Mouse (Mus musculus): ENCODE results near the gene Rpusd1. TPM values are rescaled to one million over a fixed set of nuclear protein-coding genes. Genes with fewer than 3 reads are reported as not detected.

Rpusd1 gene
- polyA plus RNA-seq, 1 experiment, result 17.0 TPM

DNA sequence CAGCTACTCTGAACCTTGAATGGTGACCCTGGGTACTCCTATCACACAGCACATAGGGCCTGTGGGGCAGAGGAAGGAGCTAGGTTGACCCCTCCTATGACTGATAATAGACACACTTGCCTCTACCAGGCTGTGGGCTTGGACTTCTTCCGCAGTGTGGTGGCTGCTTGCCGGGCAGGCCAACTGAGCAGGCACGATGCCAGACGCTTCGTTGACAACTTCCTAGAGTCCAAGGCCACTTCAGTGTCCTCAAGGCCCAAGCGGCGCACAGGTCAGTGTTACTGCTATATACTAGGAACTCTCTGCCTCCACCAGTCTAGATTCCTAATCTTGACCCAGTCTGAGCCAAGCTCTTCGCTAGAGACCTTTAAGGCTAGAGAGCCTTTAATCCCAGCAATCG lies 16.4 kb downstream of the Rpusd1 start:
- Histone ChIP-seq H3K9ac (ENCODE audit: low read depth, poor library complexity, severe bottlenecking) (no peak overlapping the region), H3K9me3 (replicated peaks; ENCODE audit: control insufficient read depth, insufficient read depth, low read length, poor library complexity, severe bottlenecking) (no peaks in the 10 kb centered on the region), H3K27ac (ENCODE audit: insufficient read depth, low read length) (no peak overlapping the region), H3K4me1 (ENCODE audit: control insufficient read depth, insufficient read depth, low read length) (no peaks in the 10 kb centered on the region), H3K36me3 (ENCODE audit: control insufficient read depth, insufficient read depth, low read length, poor library complexity, severe bottlenecking) (no peaks in the 10 kb centered on the region), H3K4me3 (ENCODE audit: low read depth, low read length) (no peak overlapping the region), H3K27me3 (ENCODE audit: control insufficient read depth, insufficient read depth, low read length, poor library complexity, severe bottlenecking) (no peaks in the 10 kb centered on the region)
- TF ChIP-seq POLR2A (IDR thresholded peaks at IDR 0.05; ENCODE audit: insufficient read depth, low read length), result no peak
- no peak for TF ChIP-seq EP300 (IDR thresholded peaks at IDR 0.05; ENCODE audit: insufficient read depth, low read depth, low read length)
- no peak for TF ChIP-seq CTCF (IDR thresholded peaks at IDR 0.05; ENCODE audit: low read depth, low read length)

DNA sequence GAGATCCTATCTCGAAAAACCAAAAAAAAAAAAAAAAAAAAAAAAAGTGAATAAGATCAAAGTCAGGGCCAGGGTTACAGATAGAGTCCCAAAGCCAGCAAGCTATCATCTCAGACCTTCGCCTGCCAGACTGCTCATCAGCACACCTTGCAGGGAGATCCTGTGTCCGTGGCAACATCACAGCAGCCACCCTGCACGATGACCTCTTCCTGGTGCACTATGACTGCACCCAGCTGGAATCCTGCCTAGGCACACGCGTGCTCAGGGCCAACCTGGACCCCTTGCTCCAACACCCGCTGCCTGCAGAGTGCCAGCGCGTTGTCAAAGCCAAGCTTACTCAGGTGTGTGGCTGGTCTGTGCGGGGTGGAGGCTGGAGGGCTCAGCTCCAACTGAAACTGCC lies 16.8 kb downstream of the Rpusd1 start:
- no peak overlapping the region for H3K27ac ChIP-seq (ENCODE audit: insufficient read depth, low read length)
- H3K4me3 ChIP-seq (ENCODE audit: low read depth, low read length), result no peak overlapping the region
- no peaks in the 10 kb centered on the region for H3K27me3 ChIP-seq (ENCODE audit: control insufficient read depth, insufficient read depth, low read length, poor library complexity, severe bottlenecking)
- H3K36me3 ChIP-seq (ENCODE audit: control insufficient read depth, insufficient read depth, low read length, poor library complexity, severe bottlenecking), result no peaks in the 10 kb centered on the region
- no peak overlapping the region for H3K9ac ChIP-seq (ENCODE audit: low read depth, poor library complexity, severe bottlenecking)
- TF ChIP-seq CTCF (IDR thresholded peaks at IDR 0.05; ENCODE audit: low read depth, low read length) (no peak), POLR2A (IDR thresholded peaks at IDR 0.05; ENCODE audit: insufficient read depth, low read length) (no peak), EP300 (IDR thresholded peaks at IDR 0.05; ENCODE audit: insufficient read depth, low read depth, low read length) (no peak)
- H3K4me1 ChIP-seq (ENCODE audit: control insufficient read depth, insufficient read depth, low read length), result no peaks in the 10 kb centered on the region
- H3K9me3 ChIP-seq (replicated peaks; ENCODE audit: control insufficient read depth, insufficient read depth, low read length, poor library complexity, severe bottlenecking), result no peaks in the 10 kb centered on the region

DNA sequence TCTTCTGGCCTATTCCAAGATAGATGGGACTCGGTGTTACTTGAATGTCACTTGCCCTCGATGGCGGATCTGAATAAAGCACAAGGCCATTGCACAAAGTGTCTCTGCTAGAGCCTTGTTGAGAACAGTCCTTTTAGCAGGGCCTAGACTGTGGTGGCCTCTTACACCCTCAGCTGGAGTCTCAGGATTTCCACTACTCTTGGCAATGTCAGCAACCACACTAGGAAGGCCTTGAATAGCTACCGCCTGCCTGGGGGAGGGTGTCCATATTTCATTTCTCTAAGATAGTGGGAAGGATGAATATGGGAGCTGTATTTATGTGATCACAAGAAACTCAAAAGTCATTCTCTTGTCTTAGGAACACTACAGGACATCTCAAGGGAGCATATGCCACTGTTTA lies 20.8 kb downstream of the Rpusd1 start:
- no peak overlapping the region for H3K4me3 ChIP-seq (ENCODE audit: low read depth, low read length)
- TF ChIP-seq POLR2A (IDR thresholded peaks at IDR 0.05; ENCODE audit: insufficient read depth, low read length), result no peak
- no peak for TF ChIP-seq CTCF (IDR thresholded peaks at IDR 0.05; ENCODE audit: low read depth, low read length)
- no peak for TF ChIP-seq EP300 (IDR thresholded peaks at IDR 0.05; ENCODE audit: insufficient read depth, low read depth, low read length)

DNA sequence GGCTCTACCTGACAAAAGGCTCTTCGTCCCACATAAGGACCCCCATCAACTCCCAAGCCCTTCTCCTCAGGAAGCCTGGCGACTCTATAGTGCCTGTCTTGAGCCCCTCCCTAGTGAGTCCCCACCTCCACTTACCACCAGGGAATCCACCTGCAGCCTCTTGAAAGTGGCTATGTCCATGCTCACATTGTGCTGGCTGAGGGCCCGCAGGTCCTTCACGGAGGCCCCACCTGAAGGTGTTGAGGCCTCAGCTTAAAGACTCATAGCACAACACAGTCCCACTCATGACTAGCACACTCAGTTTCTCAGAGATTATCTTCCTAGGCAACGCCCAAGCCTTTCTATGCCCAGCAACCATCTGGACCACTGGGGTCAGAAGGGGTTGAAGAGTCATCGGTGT lies 21.8 kb downstream of the Rpusd1 start:
- no peak overlapping the region for H3K27ac ChIP-seq (ENCODE audit: insufficient read depth, low read length)
- TF ChIP-seq EP300 (IDR thresholded peaks at IDR 0.05; ENCODE audit: insufficient read depth, low read depth, low read length) (no peak), POLR2A (IDR thresholded peaks at IDR 0.05; ENCODE audit: insufficient read depth, low read length) (no peak), CTCF (IDR thresholded peaks at IDR 0.05; ENCODE audit: low read depth, low read length) (no peak)
- no peaks in the 10 kb centered on the region for H3K36me3 ChIP-seq (ENCODE audit: control insufficient read depth, insufficient read depth, low read length, poor library complexity, severe bottlenecking)
- H3K4me1 ChIP-seq (ENCODE audit: control insufficient read depth, insufficient read depth, low read length), result peaks cover 4% of the 10 kb centered on the region
- no peaks in the 10 kb centered on the region for H3K9me3 ChIP-seq (replicated peaks; ENCODE audit: control insufficient read depth, insufficient read depth, low read length, poor library complexity, severe bottlenecking)
- no peak overlapping the region for H3K4me3 ChIP-seq (ENCODE audit: low read depth, low read length)
- H3K9ac ChIP-seq (ENCODE audit: low read depth, poor library complexity, severe bottlenecking), result no peak overlapping the region
- no peaks in the 10 kb centered on the region for H3K27me3 ChIP-seq (ENCODE audit: control insufficient read depth, insufficient read depth, low read length, poor library complexity, severe bottlenecking)

More for the DNA sequence above, 20.8 kb downstream of the Rpusd1 start:
- Histone ChIP-seq H3K27ac (ENCODE audit: insufficient read depth, low read length) (no peak overlapping the region), H3K36me3 (ENCODE audit: control insufficient read depth, insufficient read depth, low read length, poor library complexity, severe bottlenecking) (no peaks in the 10 kb centered on the region), H3K27me3 (ENCODE audit: control insufficient read depth, insufficient read depth, low read length, poor library complexity, severe bottlenecking) (no peaks in the 10 kb centered on the region), H3K4me1 (ENCODE audit: control insufficient read depth, insufficient read depth, low read length) (no peaks in the 10 kb centered on the region), H3K9me3 (replicated peaks; ENCODE audit: control insufficient read depth, insufficient read depth, low read length, poor library complexity, severe bottlenecking) (no peaks in the 10 kb centered on the region), H3K9ac (ENCODE audit: low read depth, poor library complexity, severe bottlenecking) (no peak overlapping the region)

DNA sequence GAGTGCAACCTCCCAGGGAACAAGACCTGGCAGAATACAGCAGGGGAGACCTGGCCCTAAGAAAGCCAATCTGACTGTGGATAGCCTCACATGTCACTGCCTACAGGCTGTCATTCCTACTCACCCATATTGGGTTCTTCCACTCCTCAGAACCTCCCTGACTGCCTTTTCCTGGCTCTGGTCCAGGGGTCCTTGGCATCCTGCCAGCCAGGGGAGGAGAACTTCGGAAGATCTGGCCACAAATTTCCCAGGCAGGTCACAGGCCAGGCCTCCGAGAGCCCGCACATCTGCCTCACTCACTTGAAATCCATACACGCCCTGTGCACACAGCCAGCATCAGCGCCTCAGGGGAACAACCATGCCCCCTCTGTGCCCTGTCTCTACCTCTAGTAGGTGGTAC lies 24.0 kb downstream of the Rpusd1 start:
- no peak overlapping the region for H3K27ac ChIP-seq (ENCODE audit: insufficient read depth, low read length)
- no peak overlapping the region for H3K9ac ChIP-seq (ENCODE audit: low read depth, poor library complexity, severe bottlenecking)
- H3K27me3 ChIP-seq (ENCODE audit: control insufficient read depth, insufficient read depth, low read length, poor library complexity, severe bottlenecking), result no peaks in the 10 kb centered on the region
- no peak overlapping the region for H3K4me3 ChIP-seq (ENCODE audit: low read depth, low read length)
- H3K36me3 ChIP-seq (ENCODE audit: control insufficient read depth, insufficient read depth, low read length, poor library complexity, severe bottlenecking), result no peaks in the 10 kb centered on the region
- H3K4me1 ChIP-seq (ENCODE audit: control insufficient read depth, insufficient read depth, low read length), result peaks cover 12% of the 10 kb centered on the region
- TF ChIP-seq CTCF (IDR thresholded peaks at IDR 0.05; ENCODE audit: low read depth, low read length), result no peak
- no peak for TF ChIP-seq POLR2A (IDR thresholded peaks at IDR 0.05; ENCODE audit: insufficient read depth, low read length)
- no peak for TF ChIP-seq EP300 (IDR thresholded peaks at IDR 0.05; ENCODE audit: insufficient read depth, low read depth, low read length)
- H3K9me3 ChIP-seq (replicated peaks; ENCODE audit: control insufficient read depth, insufficient read depth, low read length, poor library complexity, severe bottlenecking), result no peaks in the 10 kb centered on the region

DNA sequence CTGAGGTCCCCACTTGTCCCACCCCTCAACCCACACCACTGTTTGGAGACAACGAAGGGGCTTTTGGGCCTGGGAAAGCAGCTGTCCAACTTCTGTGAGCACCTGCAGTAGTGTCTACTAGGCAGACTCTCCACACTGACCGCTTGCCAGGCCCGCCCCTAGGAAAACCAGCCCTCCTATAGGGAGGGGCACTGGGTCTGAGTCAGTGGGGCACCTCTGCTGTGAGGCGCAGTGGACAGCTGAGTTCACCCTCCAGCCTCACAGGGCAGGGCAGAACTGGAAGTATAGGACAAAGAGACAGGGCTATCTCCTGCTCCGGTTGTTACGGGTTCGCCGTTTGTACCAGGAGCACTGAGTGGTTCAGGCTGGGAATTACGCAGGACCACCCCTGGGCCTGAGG lies 26.8 kb downstream of the Rpusd1 start, which contains the start of gene Msln:
Gene Msln, minus strand, starts transcription at position 138 of the 400 bp plus-strand sequence.
- Histone ChIP-seq H3K27ac (ENCODE audit: insufficient read depth, low read length) (peak within 1 kb of the TSS; percentile 65), H3K36me3 (ENCODE audit: control insufficient read depth, insufficient read depth, low read length, poor library complexity, severe bottlenecking) (no peaks in the 10 kb centered on the region), H3K4me3 (ENCODE audit: low read depth, low read length) (no peak within 1 kb of the TSS), H3K9ac (ENCODE audit: low read depth, poor library complexity, severe bottlenecking) (no peak within 1 kb of the TSS; the same call in 1 of the 2 replicates), H3K27me3 (ENCODE audit: control insufficient read depth, insufficient read depth, low read length, poor library complexity, severe bottlenecking) (no peaks in the 10 kb centered on the region), H3K4me1 (ENCODE audit: control insufficient read depth, insufficient read depth, low read length) (peaks cover 18% of the 10 kb centered on the region), H3K9me3 (replicated peaks; ENCODE audit: control insufficient read depth, insufficient read depth, low read length, poor library complexity, severe bottlenecking) (no peaks in the 10 kb centered on the region)
- TF ChIP-seq POLR2A (IDR thresholded peaks at IDR 0.05; ENCODE audit: insufficient read depth, low read length) (no peak), CTCF (IDR thresholded peaks at IDR 0.05; ENCODE audit: low read depth, low read length) (no peak), EP300 (IDR thresholded peaks at IDR 0.05; ENCODE audit: insufficient read depth, low read depth, low read length) (no peak)
